Mouse (Mus musculus) midbrain, embryonic 14.5 days (tissue): Measurements from ENCODE around the gene Adss. TPM values are rescaled to one million over a fixed set of nuclear protein-coding genes. Genes with fewer than 3 reads are reported as not detected.

ENCODE experiments used
- ATAC-seq: fragments of 200-750 bp; cut with Nextera tagmentation; 2 replicates; pipeline ENCODE4 v1.8.0; 2017; ENCODE audit warnings: moderate number of reproducible peaks, moderate library complexity; ENCODE audit not compliant: low FRiP score, low TSS enrichment
- DNase-seq: peaks from one replicate; pipeline ENCODE4 v3.0.0-alpha.2; 2015
- H3K27ac ChIP-seq: fragments of 300-500 bp; sonication (generic); replicated peaks from 2 replicates; pipeline ENCODE4 v1.5.1; 2014; ENCODE audit warnings: mild to moderate bottlenecking, low read depth, low read length, moderate library complexity
- H3K27me3 ChIP-seq: fragments of 300-500 bp; sonication (generic); 2 replicates; pipeline ENCODE4 v1.6.1; 2014; ENCODE audit warnings: low read length, control low read depth, mixed read lengths; ENCODE audit not compliant: control insufficient read depth, insufficient read depth
- H3K36me3 ChIP-seq: fragments of 300-500 bp; sonication (generic); 2 replicates; pipeline ENCODE4 v1.6.1; 2014; ENCODE audit warnings: low read length, control low read depth; ENCODE audit not compliant: control insufficient read depth, insufficient read depth
- H3K4me1 ChIP-seq: fragments of 300-500 bp; sonication (generic); 2 replicates; pipeline ENCODE4 v1.6.1; 2014; ENCODE audit warnings: mild to moderate bottlenecking, antibody characterized with exemption, low read length, control low read depth; ENCODE audit not compliant: control insufficient read depth, insufficient read depth
- H3K4me2 ChIP-seq: fragments of 300-500 bp; sonication (generic); 2 replicates; pipeline ENCODE4 v1.6.1; 2014; ENCODE audit warnings: mild to moderate bottlenecking, low read length, moderate library complexity
- H3K4me3 ChIP-seq: fragments of 300-500 bp; sonication (generic); replicated peaks from 2 replicates; pipeline ENCODE4 v1.5.1; 2014; ENCODE audit warnings: low read depth, low read length
- H3K9ac ChIP-seq: fragments of 300-500 bp; sonication (generic); replicated peaks from 2 replicates; pipeline ENCODE4 v1.6.1; 2014; ENCODE audit warnings: mild to moderate bottlenecking, low read length, moderate library complexity
- H3K9me3 ChIP-seq: fragments of 300-500 bp; sonication (generic); 2 replicates; pipeline ENCODE4 v1.6.1; 2016; ENCODE audit warnings: low read length, control low read depth, mixed read lengths; ENCODE audit not compliant: control insufficient read depth
- WGBS: fragments of 180-500 bp; shearing (Covaris S2); extraction: QIAGEN DNeasy Blood & Tissue Kit; methylation state at CpG from one replicate; pipeline ENCODE4 v1.1.7; 2014; 5-methylcytosine and 5-hydroxymethylcytosine counted together
- polyA plus RNA-seq: library from polyadenylated mRNA; unstranded; fragments of >200 nt; fragmentation: Nextera tagmentation; extraction: Ambion mirVana; gene quantifications from 2 replicates; pipeline ENCODE4 v1.2.1, GENCODE M21; 2014

Adss gene
- polyA plus RNA-seq, 1 experiment from 2014 or later, result 54.3 TPM

GRCm38 (mm10) chr1:177717057-177717835 lies 79.1 kb downstream of the Adss start:
- no peaks in the 10 kb centered on the region for H3K4me1 ChIP-seq
- no peak overlapping the region for H3K4me2 ChIP-seq
- H3K9ac ChIP-seq, result no peak overlapping the region
- H3K36me3 ChIP-seq, result no peaks in the 10 kb centered on the region
- no peak for DNase-seq
- no peak for ATAC-seq
- 86% methylated on average over 7 of the region's 7 CpGs for whole genome bisulfite sequencing
- no peaks in the 10 kb centered on the region for H3K27me3 ChIP-seq
- H3K9me3 ChIP-seq, result no peaks in the 10 kb centered on the region
- H3K27ac ChIP-seq, result no peak overlapping the region
- H3K4me3 ChIP-seq, result no peak overlapping the region

- ATAC-seq (no peak), DNase-seq (no peak)
- H3K27me3 ChIP-seq, result no peaks in the 10 kb centered on the region
- H3K4me3 ChIP-seq, result no peak overlapping the region
- H3K9me3 ChIP-seq, result no peaks in the 10 kb centered on the region
- H3K9ac ChIP-seq, result no peak overlapping the region
- H3K4me1 ChIP-seq, result no peaks in the 10 kb centered on the region
- no peaks in the 10 kb centered on the region for H3K36me3 ChIP-seq
- 90% methylated on average over 3 of the region's 3 CpGs for WGBS
- H3K27ac ChIP-seq, result no peak overlapping the region
- H3K4me2 ChIP-seq, result no peak overlapping the region
Measured at GRCm38 (mm10) chr1:177716448-177716847, 79.9 kb downstream of the Adss start.

GRCm38 (mm10) chr1:177714397-177715012 lies 81.8 kb downstream of the Adss start:
- ATAC-seq (no peak), DNase-seq (no peak)
- H3K27me3 ChIP-seq, result no peaks in the 10 kb centered on the region
- no peaks in the 10 kb centered on the region for H3K36me3 ChIP-seq
- H3K4me3 ChIP-seq, result no peak overlapping the region
- H3K9me3 ChIP-seq, result peaks cover 7% of the 10 kb centered on the region; the same call in 1 of the 2 replicates
- H3K9ac ChIP-seq, result no peak overlapping the region
- H3K4me2 ChIP-seq, result no peak overlapping the region
- no peaks in the 10 kb centered on the region for H3K4me1 ChIP-seq
- H3K27ac ChIP-seq, result no peak overlapping the region
- 91% methylated on average over 5 of the region's 5 CpGs for WGBS

GRCm38 (mm10) chr1:177713635-177714396 lies 82.5 kb downstream of the Adss start:
- no peak overlapping the region for H3K4me2 ChIP-seq
- 83% methylated on average over 3 of the region's 3 CpGs for WGBS
- DNase-seq, result no peak
- ATAC-seq, result no peak
- H3K27ac ChIP-seq, result no peak overlapping the region
- H3K4me1 ChIP-seq, result no peaks in the 10 kb centered on the region
- H3K4me3 ChIP-seq, result no peak overlapping the region
- peaks cover 7% of the 10 kb centered on the region; the same call in 1 of the 2 replicates for H3K9me3 ChIP-seq
- no peaks in the 10 kb centered on the region for H3K36me3 ChIP-seq
- no peaks in the 10 kb centered on the region for H3K27me3 ChIP-seq
- no peak overlapping the region for H3K9ac ChIP-seq

Other genes with a start within 250 kb of the Adss start
- 0.38 TPM in 1 of 2 replicates, not detected in the other for gene 1700016C15Rik, start 66.7 kb downstream of the Adss start, polyA plus RNA-seq
- 0.11 and 0.26 TPM in 2 replicates for gene Catspere2, start 186.9 kb upstream of the Adss start, polyA plus RNA-seq